Mouse (Mus musculus) brain, embryonic 14.5 days (tissue): Measurements from ENCODE around the gene Trim71.

Experiments
- CTCF ChIP-seq: fragments of 200-500 bp; IDR thresholded peaks from 2 replicates; pipeline ENCODE4 v1.5.1; 2012; ENCODE audit warnings: inconsistent platforms, mild to moderate bottlenecking, moderate library complexity, borderline replicate concordance; ENCODE audit not compliant: insufficient read depth, insufficient read length; ENCODE audit errors: extremely low read depth
- POLR2A ChIP-seq: fragments of 200-500 bp; IDR thresholded peaks from 2 replicates; pipeline ENCODE4 v1.6.1; 2012; ENCODE audit warnings: mild to moderate bottlenecking, inconsistent platforms, borderline replicate concordance; ENCODE audit not compliant: poor library complexity, insufficient read depth, insufficient read length, severe bottlenecking; ENCODE audit errors: extremely low read depth

DNA sequence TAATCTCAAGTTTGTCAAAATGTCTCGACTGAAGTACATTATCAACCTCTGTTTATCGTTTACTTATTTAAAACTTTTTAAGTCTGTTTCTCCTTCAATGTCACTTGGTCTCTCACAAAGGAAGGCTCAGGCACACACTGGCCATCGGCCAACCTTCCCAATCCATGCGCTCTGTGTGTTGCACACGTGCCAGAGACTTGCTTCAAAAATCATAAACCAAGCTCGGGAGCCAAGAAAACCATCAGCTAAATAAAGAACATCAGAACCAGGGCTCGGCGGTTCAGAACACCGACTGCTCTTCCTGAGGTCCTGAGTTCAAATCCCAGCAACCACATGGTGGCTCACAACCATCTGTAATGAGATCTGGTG, 35.5 kb downstream of the Trim71 start:
- no peak for TF ChIP-seq POLR2A
- no peak for TF ChIP-seq CTCF
